Mouse (Mus musculus) adrenal gland, adult 8-10 months (tissue): ENCODE results near the gene Atg5. TPM values are rescaled to one million over a fixed set of nuclear protein-coding genes. Genes with fewer than 3 reads are reported as not detected.
"Not testable (repeated sequence)": the region's sequence is repeated elsewhere in the genome, so short reads cannot be mapped to it uniquely, and the experiment has no call there.

Experiments
- DNase-seq: peaks from one replicate; pipeline ENCODE4 v3.0.0; 2022
- total RNA-seq, 4 experiments: library from RNA; stranded (reverse); gene quantifications; 2 replicates each; pipeline ENCODE4 v1.2.4; 2022

Atg5 gene
- total RNA-seq, 4 experiments from 2014 or later: 30.6 to 49.7 (median 36.4) TPM

- DNase-seq: no peak
These were observed 48.4 kb downstream of the Atg5 start for GRCm38 (mm10) chr10:44316280-44317270.

GRCm38 (mm10) chr10:44322166-44322565 is 54.0 kb downstream of the Atg5 start:
- no peak for DNase-seq

- DNase-seq: no peak
These were observed 55.1 kb downstream of the Atg5 start for GRCm38 (mm10) chr10:44323070-44323775.

- no peak for DNase-seq
These were observed 55.7 kb downstream of the Atg5 start for GRCm38 (mm10) chr10:44323836-44324235.

GRCm38 (mm10) chr10:44325551-44326500 is 57.7 kb downstream of the Atg5 start:
- no peak for DNase-seq

- no peak for DNase-seq
These were observed 58.9 kb downstream of the Atg5 start for GRCm38 (mm10) chr10:44327057-44327456.

GRCm38 (mm10) chr10:44328347-44328746 is 60.2 kb downstream of the Atg5 start:
- no peak for DNase-seq

GRCm38 (mm10) chr10:44330717-44331116 is 62.6 kb downstream of the Atg5 start:
- DNase-seq: no peak

DNA sequence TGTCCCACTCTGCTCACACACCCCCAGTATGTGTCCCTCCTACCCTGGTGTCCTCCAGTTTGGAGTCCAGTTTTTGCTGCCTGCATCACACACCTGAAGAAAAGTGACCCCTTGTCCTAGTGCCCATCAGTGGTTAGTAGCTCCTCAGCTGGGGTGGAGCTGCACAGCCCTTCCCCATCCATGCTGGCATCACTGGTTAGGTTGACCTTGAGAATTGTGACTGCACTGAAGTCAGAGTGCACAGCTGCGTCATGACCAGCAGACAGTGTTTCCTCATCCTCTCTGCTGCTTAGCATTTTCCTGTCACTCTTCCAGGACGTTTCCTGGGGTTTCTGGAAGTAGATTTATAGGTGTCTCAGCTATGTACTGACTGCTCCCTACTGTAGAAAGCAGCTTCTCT is 63.3 kb downstream of the Atg5 start:
- DNase-seq: peak; percentile 21

DNA sequence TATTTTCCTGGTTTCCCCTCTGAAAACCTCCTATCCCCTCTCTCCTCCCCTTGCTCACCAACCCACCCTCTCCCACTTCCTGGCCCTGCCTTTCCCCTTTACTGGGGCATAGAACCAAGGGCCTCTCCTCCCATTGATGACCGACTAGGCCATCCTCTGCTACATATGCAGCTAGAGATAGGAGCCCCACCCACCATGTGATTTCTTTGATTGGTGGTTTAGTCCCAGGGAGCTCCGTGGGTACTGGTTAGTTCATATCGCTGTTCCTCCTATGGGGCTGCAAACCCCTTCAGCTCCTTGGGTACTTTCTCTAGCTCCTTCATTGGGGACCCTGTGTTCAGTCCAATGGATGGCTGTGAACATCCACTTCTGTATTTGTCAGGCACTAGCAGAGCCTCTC is 64.5 kb downstream of the Atg5 start:
- DNase-seq: not testable (repeated sequence)

DNA sequence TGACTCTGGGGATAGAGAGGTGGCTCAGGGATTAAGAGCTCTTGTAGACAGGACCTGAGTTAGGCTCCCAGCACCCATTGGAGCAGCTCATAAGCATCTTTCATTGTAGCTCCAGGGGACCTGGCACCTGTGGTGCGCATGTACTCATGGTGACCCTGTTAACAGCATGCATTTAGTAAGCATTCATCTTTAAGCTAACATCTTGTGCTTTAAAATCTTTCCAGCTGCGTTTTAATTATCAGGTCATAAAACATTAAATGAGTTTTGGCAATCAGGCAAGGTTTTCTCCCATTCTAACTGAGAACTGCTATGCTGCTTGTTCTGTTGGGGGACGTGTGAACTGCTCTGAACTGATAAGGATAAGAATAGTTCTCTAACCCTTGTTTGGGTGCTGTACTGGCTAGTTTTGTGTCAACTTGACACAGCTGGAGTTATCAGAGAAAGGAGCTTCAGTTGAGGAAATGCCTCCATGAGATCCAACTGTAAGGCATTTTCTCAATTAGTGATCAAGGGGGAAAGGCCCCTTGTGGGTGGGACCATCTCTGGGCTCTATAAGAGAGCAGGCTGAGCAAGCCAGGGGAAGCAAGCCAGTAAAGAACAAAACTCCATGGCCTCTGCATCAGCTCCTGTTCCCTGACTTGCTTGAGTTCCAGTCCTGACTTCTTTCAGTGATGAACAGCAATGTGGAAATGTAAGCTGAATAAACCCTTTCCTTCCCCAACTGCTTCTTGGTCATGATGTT is 68.7 kb downstream of the Atg5 start:
- not testable (repeated sequence) for DNase-seq

- DNase-seq: no peak
These were observed 70.4 kb downstream of the Atg5 start for GRCm38 (mm10) chr10:44338571-44338970.

- DNase-seq: no peak
These were observed 71.2 kb downstream of the Atg5 start for GRCm38 (mm10) chr10:44339326-44339725.

GRCm38 (mm10) chr10:44340928-44341327 is 72.8 kb downstream of the Atg5 start:
- no peak for DNase-seq

- no peak for DNase-seq
These were observed 73.8 kb downstream of the Atg5 start for GRCm38 (mm10) chr10:44341826-44342521.

DNA sequence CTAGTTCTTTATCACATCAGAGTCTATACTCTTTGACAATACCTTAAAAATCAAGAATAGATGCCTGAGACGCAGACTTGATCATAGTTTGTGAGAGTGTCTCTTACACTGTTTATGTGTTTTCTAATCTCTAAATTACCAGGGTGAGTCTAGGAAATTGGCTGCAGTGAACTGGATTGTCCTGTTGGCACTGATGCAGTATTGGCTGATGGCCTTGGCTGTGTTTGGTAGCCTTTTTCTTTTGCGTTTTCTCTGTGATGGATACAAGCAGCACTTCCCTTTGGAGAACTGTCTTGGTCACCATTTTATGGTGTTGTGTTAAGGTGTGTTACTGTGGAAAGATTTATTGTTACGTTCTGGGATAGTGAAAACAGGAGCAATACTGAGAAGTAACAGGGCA is 75.2 kb downstream of the Atg5 start:
- no peak for DNase-seq

- DNase-seq: no peak
These were observed 79.5 kb downstream of the Atg5 start for GRCm38 (mm10) chr10:44347549-44348172.

DNA sequence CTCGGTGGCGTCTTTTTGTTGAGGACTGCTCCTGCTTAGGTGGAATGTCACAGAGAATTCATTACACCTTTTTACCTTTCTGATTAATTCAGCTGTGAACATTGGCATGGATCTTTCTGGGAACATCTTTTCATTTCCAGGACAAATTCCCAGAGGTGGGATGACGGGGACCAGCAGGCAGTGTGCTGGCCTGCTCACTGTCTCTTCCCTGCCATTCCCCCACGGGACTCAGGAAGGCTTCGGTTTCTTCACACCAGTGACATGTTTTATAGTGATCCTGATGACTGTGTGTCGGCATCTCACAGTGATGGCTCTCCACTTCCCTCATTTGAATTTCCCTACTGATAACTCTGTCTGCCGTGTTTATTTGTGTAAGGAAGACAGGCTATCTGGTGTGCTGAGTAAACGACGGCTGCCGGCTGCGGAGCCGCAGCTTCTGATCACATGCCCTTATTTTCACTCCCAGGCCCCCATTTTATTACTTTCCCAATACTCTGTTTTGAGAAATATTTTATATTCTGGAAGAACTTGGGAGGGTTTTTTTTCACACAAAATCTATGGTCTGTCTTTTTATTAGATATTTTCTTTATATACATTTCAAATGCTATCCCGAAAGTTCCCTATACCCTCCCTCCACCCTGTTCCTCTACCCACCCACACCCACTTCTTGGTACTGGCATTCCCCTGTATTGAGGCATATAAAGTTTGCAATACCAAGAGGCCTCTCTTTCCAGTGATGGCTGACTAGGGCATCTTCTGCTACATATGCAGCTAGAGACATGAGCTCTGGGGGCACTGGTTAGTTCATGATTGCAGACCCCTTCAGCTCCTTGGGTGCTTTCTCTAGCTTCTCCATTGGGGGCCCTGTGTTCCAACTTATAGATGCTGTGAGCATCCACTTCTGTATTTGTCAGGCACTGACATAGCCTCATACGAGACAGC is 80.6 kb downstream of the Atg5 start:
- no peak for DNase-seq

- no peak for DNase-seq
These were observed 85.3 kb downstream of the Atg5 start for GRCm38 (mm10) chr10:44353467-44353866.
